Mouse (Mus musculus) G1E (cell line): Measurements from ENCODE around the gene Rasa3.

ENCODE experiments used
- CTCF ChIP-seq: IDR thresholded peaks from 2 replicates; pipeline ENCODE4 v1.5.1; 2012; ENCODE audit warnings: low read depth, low read length, inconsistent platforms, mixed read lengths
- GATA1 ChIP-seq: IDR thresholded peaks from 2 replicates; pipeline ENCODE4 v1.6.1; 2012; ENCODE audit warnings: borderline replicate concordance, low read length, inconsistent platforms, mixed read lengths
- POLR2AphosphoS5 ChIP-seq: IDR thresholded peaks from 2 replicates; pipeline ENCODE4 v1.6.1; 2012; ENCODE audit warnings: low read depth, low read length, inconsistent platforms; ENCODE audit not compliant: insufficient replicate concordance
- TAL1 ChIP-seq: conservative IDR thresholded peaks from 2 replicates; pipeline ENCODE4 v1.6.1; 2012; ENCODE audit warnings: low read depth, low read length, inconsistent platforms, mixed read lengths

DNA sequence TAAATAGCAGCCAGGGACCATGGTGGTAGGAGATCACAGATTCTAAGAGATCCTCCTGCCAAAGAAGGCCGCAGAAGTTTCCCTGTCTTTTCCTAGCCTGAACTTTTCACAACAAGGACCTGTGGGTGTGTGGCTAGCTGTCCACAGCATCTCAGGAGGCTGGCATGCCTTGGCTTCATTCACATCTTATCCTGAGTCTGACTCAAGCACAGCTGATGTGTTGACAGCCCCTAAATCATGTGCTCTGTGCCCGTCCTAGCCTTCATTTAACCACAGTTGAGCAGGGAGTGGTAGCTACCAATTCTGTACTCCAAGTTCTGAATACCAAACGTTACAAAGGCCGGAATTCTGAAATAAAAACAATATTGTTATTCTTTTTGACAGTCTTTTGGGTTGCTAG, 26.9 kb upstream of the Rasa3 start:
- no peak for TF ChIP-seq GATA1
- no peak for TF ChIP-seq CTCF
- TF ChIP-seq POLR2AphosphoS5: no peak
- TF ChIP-seq TAL1: no peak
